Mouse (Mus musculus): ENCODE results near the gene Uckl1.

DNA sequence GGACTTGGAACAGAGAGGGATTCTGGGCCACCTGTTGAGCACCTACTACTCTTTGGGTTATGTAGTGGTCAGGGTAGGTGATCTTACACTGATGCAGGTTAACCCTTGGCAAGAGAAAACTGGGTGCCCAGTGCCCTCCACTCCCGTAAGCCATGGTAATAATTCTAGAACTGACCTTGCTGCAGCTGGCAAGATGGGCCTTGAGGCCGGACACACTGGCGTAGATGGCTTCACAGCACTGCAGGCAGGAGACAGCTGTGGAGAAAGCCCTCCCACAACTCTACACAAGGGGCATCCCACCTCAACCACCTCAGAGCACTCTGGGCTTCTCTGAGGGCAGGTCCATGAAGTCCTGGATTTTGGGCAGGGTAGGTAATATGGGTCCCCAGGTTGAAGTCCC is 1.4 kb upstream of the Uckl1 start:
- TF ChIP-seq GATA1 (IDR thresholded peaks at IDR 0.05; ENCODE audit: borderline replicate concordance, low read length) (no peak), FLI1 (IDR thresholded peaks at IDR 0.05; ENCODE audit: low read length) (no peak)
